Mouse (Mus musculus) CH12.LX (cell line): Measurements from ENCODE around the gene Kctd12.

Source experiments
- BHLHE40 ChIP-seq: IDR thresholded peaks from 2 replicates; pipeline ENCODE4 v1.6.1; 2011; ENCODE audit warnings: mild to moderate bottlenecking, low read depth, low read length, improper control_type of control experiment
- CHD1 ChIP-seq: IDR thresholded peaks from 2 replicates; pipeline ENCODE4 v1.6.1; 2012; ENCODE audit warnings: low read depth, low read length, improper control_type of control experiment, inconsistent platforms
- CTCF ChIP-seq, 2 experiments: IDR thresholded peaks in 1 of 2; conservative IDR thresholded peaks in 1 of 2; 2 replicates each; pipeline ENCODE4 v1.5.1; 2011 to 2012; ENCODE audit warnings: low read depth in 2 of 2, low read length in 2 of 2, improper control_type of control experiment in 1 of 2, inconsistent platforms in 1 of 2, mild to moderate bottlenecking in 1 of 2, moderate library complexity in 1 of 2
- MAFK ChIP-seq: IDR thresholded peaks from 2 replicates; pipeline ENCODE4 v1.6.1; 2011; ENCODE audit warnings: low read length, improper control_type of control experiment; ENCODE audit not compliant: insufficient replicate concordance
- MXI1 ChIP-seq: IDR thresholded peaks from 2 replicates; pipeline ENCODE4 v1.6.1; 2011; ENCODE audit warnings: mild to moderate bottlenecking, low read depth, low read length, improper control_type of control experiment
- POLR2A ChIP-seq: IDR thresholded peaks from 2 replicates; pipeline ENCODE4 v1.6.1; 2011; ENCODE audit warnings: low read depth, mild to moderate bottlenecking, improper control_type of control experiment, low read length
- RAD21 ChIP-seq: IDR thresholded peaks from 2 replicates; pipeline ENCODE4 v1.6.1; 2011; ENCODE audit warnings: low read depth, mild to moderate bottlenecking, low read length, improper control_type of control experiment, moderate library complexity
- TCF12 ChIP-seq: IDR thresholded peaks from 2 replicates; pipeline ENCODE4 v1.6.1; 2014; ENCODE audit warnings: low read depth, mild to moderate bottlenecking, inconsistent platforms, low read length, improper control_type of control experiment
- ZC3H11A ChIP-seq: IDR thresholded peaks from 2 replicates; pipeline ENCODE4 v1.6.1; 2012; ENCODE audit warnings: low read depth, mild to moderate bottlenecking, inconsistent platforms, low read length, improper control_type of control experiment
- ZNF384 ChIP-seq: IDR thresholded peaks from 2 replicates; pipeline ENCODE4 v1.6.1; 2012; ENCODE audit warnings: low read depth, low read length, improper control_type of control experiment, inconsistent platforms

GRCm38 (mm10) chr14:102981441-102982015, 909 bp downstream of the Kctd12 start:
- TF ChIP-seq CTCF (conservative IDR thresholded peaks at IDR 0.05 in 1 of 2, IDR thresholded peaks at IDR 0.05 in 1 of 2; ENCODE audit: low read depth in 2 of 2, low read length in 2 of 2), result peak in 1 of 2 experiments; percentile 58; a peak in 2 of 4 replicates
- TF ChIP-seq TCF12, result no peak; the same call in 1 of the 2 replicates
- peak; percentile 45; the same call in 1 of the 2 replicates for TF ChIP-seq BHLHE40
- no peak for TF ChIP-seq ZNF384
- no peak for TF ChIP-seq MAFK
- 0 out of 2 replicates have a peak, but pooled peaks have one; percentile 1 for TF ChIP-seq ZC3H11A
- peak; percentile 71; the same call in 1 of the 2 replicates for TF ChIP-seq CHD1
- peak; percentile 75 for TF ChIP-seq MXI1
- no peak for TF ChIP-seq POLR2A
- TF ChIP-seq RAD21, result peak; percentile 44
